Mouse (Mus musculus) kidney, postnatal 36 days (tissue): ENCODE measurements around the gene Krit1.
"Not testable (repeated sequence)": the region's sequence is repeated elsewhere in the genome, so short reads cannot be mapped to it uniquely, and the experiment has no call there.

Experiments used
- DNase-seq, 2 experiments: peaks; one replicate each; pipeline ENCODE4 v3.0.0; 2021 to 2022; ENCODE audit warnings: mixed read lengths in 2 of 2

The Krit1 gene

DNA sequence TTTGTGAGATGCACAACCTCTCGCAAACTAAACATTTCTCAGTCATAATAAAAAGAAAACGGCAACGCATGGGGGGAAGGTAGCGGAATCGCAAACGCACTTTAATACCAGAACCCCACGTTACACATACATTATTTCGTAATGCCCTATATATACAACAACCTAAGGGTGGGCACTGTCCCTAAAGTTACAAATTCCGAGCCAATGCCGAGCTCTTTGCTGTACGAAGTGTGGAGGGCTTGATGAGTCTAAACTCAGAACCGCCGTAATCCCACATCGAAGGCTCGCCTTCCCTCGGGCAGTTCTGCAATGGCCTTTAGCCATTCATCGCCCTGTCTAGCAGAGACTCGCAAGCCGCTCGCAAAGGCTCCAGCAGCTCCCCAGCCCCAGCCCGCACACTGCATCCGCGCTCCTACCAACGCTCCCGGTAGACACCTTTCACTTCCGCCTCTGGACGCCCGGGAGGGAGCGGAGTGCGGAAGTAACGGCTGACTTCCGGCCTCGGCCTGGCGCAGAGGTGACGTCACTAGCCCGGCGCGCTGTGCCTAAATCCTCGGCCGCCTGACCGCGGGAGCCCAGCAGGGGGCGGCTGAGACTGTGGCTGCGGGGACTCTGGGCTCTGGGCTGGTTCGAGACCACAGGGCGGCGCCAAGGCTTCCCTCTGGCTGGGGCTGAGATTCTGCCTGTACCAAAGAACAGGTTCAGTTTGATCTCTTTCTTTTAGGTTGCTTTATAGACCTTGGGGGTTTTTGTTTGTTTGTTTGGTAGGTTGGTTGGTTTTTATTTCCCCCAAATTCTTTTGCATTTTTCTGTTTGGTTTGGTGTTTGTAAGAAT is 90.7 kb downstream of the Krit1 start, which contains the start of gene Mterf1a:
Gene Mterf1a, minus strand, starts transcription at position 475 of the 835 bp plus-strand sequence.
- peak; percentile 28 to 36 for DNase-seq

DNA sequence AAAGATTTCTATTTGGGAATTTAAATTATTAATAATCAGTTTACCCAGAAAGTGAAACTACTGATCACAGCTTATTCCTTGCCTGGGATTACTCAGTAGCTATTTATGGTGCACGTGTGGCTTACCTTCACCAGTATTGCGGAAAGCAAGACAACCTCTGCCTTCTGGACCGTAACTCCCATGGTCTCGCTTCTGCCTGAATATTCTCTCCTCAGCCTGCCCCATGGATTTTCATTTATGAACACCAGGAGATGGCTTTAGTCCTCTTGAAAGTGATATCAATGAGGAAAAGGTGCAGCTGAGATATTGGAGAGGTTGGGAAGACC is 91.3 kb downstream of the Krit1 start:
- DNase-seq: not testable (repeated sequence)
